Mouse (Mus musculus): ENCODE data around the gene Pln. TPM values are rescaled to one million over a fixed set of nuclear protein-coding genes. Genes with fewer than 3 reads are reported as not detected.

Gene Pln
- polyA plus RNA-seq, 1 experiment from 2014 or later = 0.86 TPM

Other genes with a start within 250 kb of the Pln start
- gene Cep85l, start 42.3 kb downstream of the Pln start, polyA plus RNA-seq (2015; fragmentation: Nextera tagmentation; extraction: Ambion mirVana) = 4.9 and 6.6 TPM in 2 replicates

All from midbrain, embryonic 15.5 days (tissue).